Mouse (Mus musculus) lung, adult 2 months (tissue): Measurements from ENCODE around the gene Psmc3. TPM values are rescaled to one million over a fixed set of nuclear protein-coding genes. Genes with fewer than 3 reads are reported as not detected.

Source experiments
- DNase-seq: peaks from one replicate; pipeline ENCODE4 v3.0.0; 2022
- H3K4me1 ChIP-seq: fragments of 200-500 bp; 2 replicates; pipeline ENCODE4 v1.6.1; 2011; ENCODE audit warnings: low read length; ENCODE audit not compliant: control insufficient read depth, insufficient read depth
- H3K4me3 ChIP-seq: fragments of 200-500 bp; replicated peaks from 2 replicates; pipeline ENCODE3; 2011; ENCODE audit warnings: low read depth, mild to moderate bottlenecking, control low read depth, low read length; ENCODE audit errors: extremely low read depth
- CTCF ChIP-seq: fragments of 200-500 bp; IDR thresholded peaks from 2 replicates; pipeline ENCODE4 v1.5.1; 2011; ENCODE audit warnings: mild to moderate bottlenecking, low read length, control low read depth; ENCODE audit not compliant: insufficient read depth
- POLR2A ChIP-seq: fragments of 200-500 bp; IDR thresholded peaks from 2 replicates; pipeline ENCODE4 v1.6.1; 2011; ENCODE audit warnings: low read depth, mild to moderate bottlenecking, control low read depth, low read length, borderline replicate concordance; ENCODE audit errors: extremely low read depth
- WGBS: fragments of 180-500 bp; shearing (Covaris S2); methylation state at CpG from one replicate; pipeline ENCODE4 v1.1.7; 2018; 5-methylcytosine and 5-hydroxymethylcytosine counted together
- polyA plus RNA-seq: library from polyadenylated mRNA; depleted of rRNA; stranded (reverse); fragments of >200 nt; gene quantifications from 2 replicates; pipeline ENCODE4 v1.2.3, GENCODE M21; 2012

The Psmc3 gene
- polyA plus RNA-seq, 1 experiment, result 76.9 TPM

- Histone ChIP-seq H3K4me3 (no peak overlapping the region), H3K4me1 (peaks cover 8% of the 10 kb centered on the region)
- no peak for TF ChIP-seq CTCF
- TF ChIP-seq POLR2A, result no peak
- 88% methylated on average over 14 of the region's 14 CpGs for WGBS
- no peak for DNase-seq
Observed at GRCm38 (mm10) chr2:91085494-91086391, 31.9 kb downstream of the Psmc3 start.

GRCm38 (mm10) chr2:91086392-91087237 is 32.8 kb downstream of the Psmc3 start:
- no peak overlapping the region for H3K4me3 ChIP-seq
- 72% methylated on average over 9 of the region's 9 CpGs for WGBS
- TF ChIP-seq POLR2A (no peak), CTCF (no peak)
- DNase-seq, result no peak
- H3K4me1 ChIP-seq, result peaks cover 8% of the 10 kb centered on the region

- Histone ChIP-seq H3K4me3 (no peak overlapping the region), H3K4me1 (peaks cover 7% of the 10 kb centered on the region)
- TF ChIP-seq POLR2A (no peak), CTCF (no peak)
- 77% methylated on average over 9 of the region's 9 CpGs for WGBS
- no peak for DNase-seq
Observed at GRCm38 (mm10) chr2:91087453-91087852, 33.6 kb downstream of the Psmc3 start.

- 74% methylated on average over 9 of the region's 9 CpGs for WGBS
- DNase-seq, result no peak
- no peak overlapping the region for H3K4me3 ChIP-seq
- TF ChIP-seq POLR2A (no peak), CTCF (no peak)
- no peaks in the 10 kb centered on the region for H3K4me1 ChIP-seq
Observed at GRCm38 (mm10) chr2:91088987-91089386, 35.2 kb downstream of the Psmc3 start.

- H3K4me3 ChIP-seq, result no peak overlapping the region
- DNase-seq, result no peak
- 51% methylated on average over 6 of the region's 6 CpGs for WGBS
- TF ChIP-seq POLR2A (no peak), CTCF (no peak)
- no peaks in the 10 kb centered on the region for H3K4me1 ChIP-seq
Observed at GRCm38 (mm10) chr2:91090208-91090607, 36.4 kb downstream of the Psmc3 start.

- TF ChIP-seq POLR2A (no peak), CTCF (no peak)
- 67% methylated on average over 6 of the region's 6 CpGs for WGBS
- Histone ChIP-seq H3K4me1 (no peaks in the 10 kb centered on the region), H3K4me3 (no peak overlapping the region)
- no peak for DNase-seq
Observed at GRCm38 (mm10) chr2:91090827-91091226, 37.0 kb downstream of the Psmc3 start.

DNA sequence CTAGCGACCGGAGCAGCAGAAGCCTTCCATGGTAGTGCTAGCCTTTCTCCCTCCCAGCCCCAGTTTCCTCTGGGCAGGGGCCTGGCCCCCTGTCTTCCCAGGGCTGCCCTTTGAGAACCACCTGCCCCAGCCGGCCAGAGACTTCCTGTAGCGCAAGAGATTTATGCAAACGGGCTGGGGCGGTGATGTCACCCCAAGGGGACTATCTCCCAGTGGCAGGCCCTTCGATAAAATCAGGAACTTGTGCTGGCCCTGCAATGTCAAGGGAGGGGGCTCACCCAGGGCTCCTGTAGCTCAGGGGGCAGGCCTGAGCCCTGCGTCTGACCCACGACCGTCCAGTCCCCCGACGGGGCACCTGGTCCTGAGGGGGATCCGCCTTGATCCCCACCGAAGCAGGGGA is 42.7 kb downstream of the Psmc3 start:
- H3K4me1 ChIP-seq, result peaks cover 3% of the 10 kb centered on the region; the same call in 1 of the 2 replicates
- no peak for TF ChIP-seq CTCF
- no peak for TF ChIP-seq POLR2A
- peak overlapping the region; percentile 50 for H3K4me3 ChIP-seq
- WGBS, result 61% methylated on average over 14 of the region's 14 CpGs
- no peak for DNase-seq

DNA sequence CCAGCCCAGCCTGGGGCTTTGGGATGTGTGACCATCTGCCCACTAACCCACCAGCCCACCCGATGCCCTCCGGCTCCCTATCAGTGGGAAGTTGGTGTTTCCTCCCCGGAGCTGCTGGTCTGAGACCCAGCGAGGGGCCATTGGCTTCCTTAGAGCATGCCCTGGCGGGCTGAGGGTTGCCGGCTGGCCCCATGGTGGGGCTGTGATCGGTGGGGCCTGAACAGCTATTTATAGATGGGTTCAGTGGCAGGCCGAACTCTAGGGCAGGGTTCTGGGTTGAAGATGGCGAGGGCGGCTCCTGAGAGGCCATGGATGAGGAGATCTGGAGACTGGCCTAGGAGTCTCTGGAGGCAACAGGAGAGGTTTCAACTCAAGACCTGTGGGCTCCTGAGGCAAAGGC is 43.2 kb downstream of the Psmc3 start:
- TF ChIP-seq CTCF (no peak), POLR2A (no peak)
- 74% methylated on average over 10 of the region's 10 CpGs for WGBS
- H3K4me3 ChIP-seq, result peak overlapping the region; percentile 50

GRCm38 (mm10) chr2:91098156-91098555 is 44.3 kb downstream of the Psmc3 start:
- DNase-seq, result peak; percentile 45
- peak overlapping the region; percentile 47 for H3K4me3 ChIP-seq
- peaks cover 3% of the 10 kb centered on the region; the same call in 1 of the 2 replicates for H3K4me1 ChIP-seq
- WGBS, result 64% methylated on average over 2 of the region's 2 CpGs
- no peak for TF ChIP-seq CTCF
- TF ChIP-seq POLR2A, result no peak

More for the DNA sequence above, 43.2 kb downstream of the Psmc3 start:
- peaks cover 3% of the 10 kb centered on the region; the same call in 1 of the 2 replicates for H3K4me1 ChIP-seq
- DNase-seq, result no peak

DNA sequence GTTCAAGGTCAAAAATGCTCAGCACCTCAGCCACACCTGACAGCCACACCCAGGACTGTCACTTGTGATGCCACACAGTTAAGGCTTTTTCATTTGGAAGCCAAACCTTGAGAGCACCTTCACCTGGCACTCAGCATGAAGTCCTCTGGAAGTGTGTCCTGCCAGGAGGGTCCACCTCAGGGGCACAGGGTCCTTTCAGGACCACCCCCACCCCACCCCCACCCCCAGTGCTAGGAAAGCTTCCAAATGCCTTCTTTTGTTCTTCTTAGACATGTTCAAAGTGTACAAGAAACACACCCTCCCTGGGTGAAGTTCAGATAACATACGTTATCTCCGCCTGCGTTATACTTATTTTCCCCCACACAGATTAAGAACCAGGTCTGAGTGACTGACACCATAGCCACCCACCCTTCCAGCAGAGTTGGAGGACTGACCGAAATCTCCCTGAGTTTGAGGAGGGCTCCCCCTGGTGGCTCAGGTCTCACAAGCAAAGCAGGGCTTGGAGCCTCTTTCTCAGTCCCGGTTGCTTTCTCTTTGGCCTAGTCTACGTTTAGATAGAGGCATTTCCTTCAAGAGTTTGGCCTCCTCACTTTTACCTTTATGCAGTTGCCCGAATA is 47.4 kb downstream of the Psmc3 start:
- WGBS, result 2% methylated on average over 7 of the region's 7 CpGs
- no peak for TF ChIP-seq POLR2A
- TF ChIP-seq CTCF, result peak; percentile 93
- Histone ChIP-seq H3K4me1 (peaks cover 3% of the 10 kb centered on the region; the same call in 1 of the 2 replicates), H3K4me3 (no peak overlapping the region)
- peak; percentile 88 for DNase-seq
